Mouse (Mus musculus) stomach, embryonic 14.5 days (tissue): ENCODE results near the gene Ggct. TPM values are rescaled to one million over a fixed set of nuclear protein-coding genes. Genes with fewer than 3 reads are reported as not detected.

ENCODE experiments used
- ATAC-seq: fragments of 200-750 bp; cut with Nextera tagmentation; 2 replicates; pipeline ENCODE4 v1.8.0; 2017; ENCODE audit warnings: low read depth, moderate TSS enrichment; ENCODE audit not compliant: insufficient number of reproducible peaks, insufficient read depth, low FRiP score
- H3K27ac ChIP-seq: fragments of 300-500 bp; sonication (generic); 2 replicates; pipeline ENCODE4 v1.5.1; 2014; ENCODE audit warnings: mild to moderate bottlenecking, low read length, moderate library complexity, mixed read lengths
- H3K27me3 ChIP-seq: fragments of 300-500 bp; sonication (generic); 2 replicates; pipeline ENCODE4 v1.6.1; 2014; ENCODE audit warnings: low read length, control low read depth, mixed read lengths; ENCODE audit not compliant: control insufficient read depth, insufficient read depth
- H3K36me3 ChIP-seq: fragments of 300-500 bp; sonication (generic); 2 replicates; pipeline ENCODE4 v1.6.1; 2014; ENCODE audit warnings: mild to moderate bottlenecking, control low read depth, low read length, moderate library complexity, mixed read lengths; ENCODE audit not compliant: control insufficient read depth, insufficient read depth
- H3K4me1 ChIP-seq: fragments of 300-500 bp; sonication (generic); 2 replicates; pipeline ENCODE4 v1.6.1; 2014; ENCODE audit warnings: low read length, control low read depth, mixed read lengths; ENCODE audit not compliant: control insufficient read depth, insufficient read depth
- H3K4me2 ChIP-seq: fragments of 300-500 bp; sonication (generic); replicated peaks from 2 replicates; pipeline ENCODE4 v1.6.1; 2014; ENCODE audit warnings: low read depth, low read length, control low read depth
- H3K4me3 ChIP-seq: fragments of 300-500 bp; sonication (generic); 2 replicates; pipeline ENCODE4 v1.5.1; 2014; ENCODE audit warnings: low read depth, low read length, control low read depth
- H3K9ac ChIP-seq: fragments of 300-500 bp; sonication (generic); replicated peaks from 2 replicates; pipeline ENCODE4 v1.6.1; 2014; ENCODE audit warnings: low read depth, mild to moderate bottlenecking, control low read depth, low read length, moderate library complexity, mixed read lengths
- H3K9me3 ChIP-seq: fragments of 300-500 bp; sonication (generic); 2 replicates; pipeline ENCODE4 v1.6.1; 2016; ENCODE audit warnings: low read depth, low read length, control low read depth; ENCODE audit not compliant: control insufficient read depth
- WGBS: fragments of 180-500 bp; shearing (Covaris S2); extraction: QIAGEN DNeasy Blood & Tissue Kit; methylation state at CpG from one replicate; pipeline ENCODE4 v1.1.7; 2014; 5-methylcytosine and 5-hydroxymethylcytosine counted together
- polyA plus RNA-seq: library from polyadenylated mRNA; unstranded; fragments of >200 nt; fragmentation: Nextera tagmentation; extraction: Ambion mirVana; gene quantifications from 2 replicates; pipeline ENCODE4 v1.2.1, GENCODE M21; 2014

Gene Ggct
- polyA plus RNA-seq, 1 experiment from 2014 or later = 7.9 TPM

DNA sequence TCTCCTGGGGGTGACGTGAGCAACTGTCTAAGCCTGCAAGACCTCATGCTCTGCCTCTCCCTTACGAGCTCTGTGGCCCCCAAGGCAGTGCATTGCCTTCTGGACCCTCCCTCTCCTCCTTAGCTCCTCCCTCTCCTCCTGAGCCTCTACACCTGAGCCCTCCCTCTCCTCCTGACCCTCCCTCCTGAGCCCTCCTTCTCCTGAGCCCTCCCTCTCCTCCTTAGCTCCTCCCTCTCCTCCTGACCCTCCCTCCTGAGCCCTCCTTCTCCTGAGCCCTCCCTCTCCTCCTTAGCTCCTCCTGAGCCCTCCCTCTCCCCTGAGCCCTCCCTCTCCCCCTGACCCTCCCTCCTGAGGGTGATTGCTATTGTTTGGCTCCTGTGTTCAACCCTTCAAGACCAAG, 25.7 kb upstream of the Ggct start:
- Histone ChIP-seq H3K4me2 (no peak overlapping the region), H3K27ac (no peak overlapping the region), H3K4me3 (no peak overlapping the region), H3K36me3 (no peaks in the 10 kb centered on the region), H3K9ac (no peak overlapping the region), H3K9me3 (no peaks in the 10 kb centered on the region), H3K27me3 (no peaks in the 10 kb centered on the region), H3K4me1 (peaks cover 3% of the 10 kb centered on the region; the same call in 1 of the 2 replicates)
- 50% methylated on average over 2 of the region's 2 CpGs for WGBS
- ATAC-seq = no peak

DNA sequence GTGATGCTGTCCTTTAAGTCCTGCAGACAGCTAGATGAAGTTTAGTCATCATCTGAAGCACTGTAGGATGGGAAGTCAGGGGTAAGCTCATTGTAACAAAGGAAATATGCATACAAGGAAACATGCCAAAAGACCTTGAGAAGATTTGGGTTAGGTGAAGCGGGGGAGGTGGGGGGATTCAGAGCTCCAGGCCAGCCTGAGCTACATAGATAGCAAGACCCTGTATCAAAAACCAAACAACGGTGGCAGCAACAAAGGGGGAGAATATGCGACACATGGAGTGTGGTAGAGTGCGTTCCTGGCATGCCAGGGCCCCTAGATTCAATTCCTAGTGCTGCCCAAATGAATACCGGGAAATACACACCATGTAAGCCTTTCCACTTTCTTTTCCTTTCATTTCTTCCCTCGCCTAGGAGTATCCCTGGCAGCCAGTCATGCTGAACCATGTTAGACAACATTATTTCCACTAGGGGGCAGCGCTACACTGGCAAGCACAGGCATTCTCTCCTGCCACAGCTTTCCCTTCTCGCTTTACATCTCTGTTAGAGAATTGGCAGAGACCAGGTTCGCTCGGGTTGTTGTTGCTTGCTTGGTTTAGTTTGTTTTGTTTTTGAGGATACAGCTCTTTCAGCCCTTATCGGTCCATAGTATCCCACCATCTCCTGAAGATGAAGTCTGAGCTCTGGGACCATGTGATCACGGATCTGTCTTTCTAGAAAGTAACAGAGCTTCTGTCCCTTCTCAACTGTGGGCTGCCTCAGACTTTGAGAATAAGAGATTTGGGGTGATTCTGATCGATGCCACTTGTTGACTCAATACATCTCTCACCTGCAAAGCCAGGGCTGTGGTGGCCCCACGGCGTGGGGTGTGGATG, 24.2 kb upstream of the Ggct start:
- no peak overlapping the region; the same call in 1 of the 2 replicates for H3K4me2 ChIP-seq
- WGBS = 29% methylated on average over 15 of the region's 15 CpGs
- no peak overlapping the region for H3K27ac ChIP-seq
- peaks cover 3% of the 10 kb centered on the region; the same call in 1 of the 2 replicates for H3K4me1 ChIP-seq
- no peaks in the 10 kb centered on the region for H3K9me3 ChIP-seq
- ATAC-seq = peak; percentile 66; the same call in 1 of the 2 replicates
- H3K36me3 ChIP-seq = no peaks in the 10 kb centered on the region
- H3K4me3 ChIP-seq = no peak overlapping the region
- H3K9ac ChIP-seq = no peak overlapping the region
- H3K27me3 ChIP-seq = no peaks in the 10 kb centered on the region

DNA sequence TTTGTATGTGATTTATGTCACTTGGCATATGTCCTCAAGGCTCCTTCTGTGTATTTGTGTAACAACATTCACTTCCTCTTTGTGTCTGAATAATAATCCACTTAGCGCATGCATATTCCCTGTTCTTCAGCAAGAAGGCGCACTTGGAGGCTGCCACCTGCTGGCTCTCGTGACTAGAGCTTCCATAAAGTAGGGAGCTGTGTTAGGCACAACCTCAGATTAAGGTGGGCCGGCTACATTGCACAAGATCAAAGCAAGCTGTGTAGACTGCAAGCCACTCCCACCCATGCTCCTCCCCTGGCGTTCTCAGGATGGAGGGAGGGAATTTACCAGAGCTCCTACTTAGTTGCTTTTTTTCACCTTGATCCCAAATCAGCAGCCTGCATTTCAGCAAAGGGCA, 23.5 kb upstream of the Ggct start:
- no peak overlapping the region for H3K4me3 ChIP-seq
- H3K4me1 ChIP-seq = peaks cover 3% of the 10 kb centered on the region; the same call in 1 of the 2 replicates
- no peaks in the 10 kb centered on the region for H3K9me3 ChIP-seq
- H3K9ac ChIP-seq = no peak overlapping the region
- H3K4me2 ChIP-seq = no peak overlapping the region
- no peaks in the 10 kb centered on the region for H3K36me3 ChIP-seq
- no peak overlapping the region for H3K27ac ChIP-seq
- no peak for ATAC-seq
- H3K27me3 ChIP-seq = no peaks in the 10 kb centered on the region
- 10% methylated on average over 5 of the region's 5 CpGs for WGBS

DNA sequence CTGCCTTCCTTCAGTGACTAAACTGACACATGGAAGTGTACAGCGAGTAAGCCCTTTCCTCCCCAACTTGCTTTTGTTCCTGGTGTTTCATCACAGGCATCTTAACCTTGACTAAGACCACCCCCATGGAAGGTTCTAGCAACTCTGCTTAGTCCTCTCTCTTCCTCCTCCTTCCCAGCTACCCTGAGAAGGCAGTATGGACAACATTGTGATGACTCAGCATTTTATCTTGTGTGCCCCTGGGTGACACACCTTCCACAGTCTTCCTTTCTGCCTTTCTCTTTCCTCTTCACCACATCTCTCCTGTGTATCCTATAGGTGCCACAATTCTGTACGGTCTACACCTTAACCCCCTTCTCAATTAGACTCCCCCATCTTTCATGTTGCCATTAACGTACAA, 21.4 kb upstream of the Ggct start:
- H3K9me3 ChIP-seq = no peaks in the 10 kb centered on the region
- H3K27ac ChIP-seq = no peak overlapping the region
- H3K27me3 ChIP-seq = no peaks in the 10 kb centered on the region
- no peak overlapping the region for H3K4me2 ChIP-seq
- H3K36me3 ChIP-seq = no peaks in the 10 kb centered on the region
- no peak overlapping the region for H3K9ac ChIP-seq
- 86% methylated on average over 3 of the region's 3 CpGs for WGBS
- peaks cover 3% of the 10 kb centered on the region; the same call in 1 of the 2 replicates for H3K4me1 ChIP-seq
- no peak for ATAC-seq
- H3K4me3 ChIP-seq = no peak overlapping the region

DNA sequence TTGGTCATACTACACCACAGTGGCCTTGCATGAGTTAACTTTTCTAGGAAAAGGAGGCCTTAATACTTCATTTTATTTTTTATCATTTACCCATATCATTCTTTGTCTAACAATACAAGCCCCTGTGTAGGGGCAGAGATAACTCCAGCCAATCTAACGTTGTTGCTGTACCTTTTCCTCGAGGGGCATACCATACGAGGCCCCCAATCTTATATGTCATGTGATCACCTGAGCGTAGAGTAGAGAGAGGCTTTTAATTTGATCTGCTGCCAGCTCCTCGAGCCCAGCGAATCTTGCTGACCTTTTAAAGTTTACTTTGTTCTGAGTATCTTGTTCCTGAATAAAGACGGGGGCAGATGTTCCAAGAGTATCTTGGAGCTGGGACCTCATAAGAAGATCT, 19.8 kb upstream of the Ggct start:
- H3K4me3 ChIP-seq = no peak overlapping the region
- no peak overlapping the region for H3K9ac ChIP-seq
- H3K4me2 ChIP-seq = no peak overlapping the region
- no peak overlapping the region for H3K27ac ChIP-seq
- peaks cover 1% of the 10 kb centered on the region; the same call in 1 of the 2 replicates for H3K4me1 ChIP-seq
- ATAC-seq = no peak
- no peaks in the 10 kb centered on the region for H3K27me3 ChIP-seq
- WGBS = 60% methylated on average over 7 of the region's 7 CpGs
- no peaks in the 10 kb centered on the region for H3K9me3 ChIP-seq
- H3K36me3 ChIP-seq = no peaks in the 10 kb centered on the region

DNA sequence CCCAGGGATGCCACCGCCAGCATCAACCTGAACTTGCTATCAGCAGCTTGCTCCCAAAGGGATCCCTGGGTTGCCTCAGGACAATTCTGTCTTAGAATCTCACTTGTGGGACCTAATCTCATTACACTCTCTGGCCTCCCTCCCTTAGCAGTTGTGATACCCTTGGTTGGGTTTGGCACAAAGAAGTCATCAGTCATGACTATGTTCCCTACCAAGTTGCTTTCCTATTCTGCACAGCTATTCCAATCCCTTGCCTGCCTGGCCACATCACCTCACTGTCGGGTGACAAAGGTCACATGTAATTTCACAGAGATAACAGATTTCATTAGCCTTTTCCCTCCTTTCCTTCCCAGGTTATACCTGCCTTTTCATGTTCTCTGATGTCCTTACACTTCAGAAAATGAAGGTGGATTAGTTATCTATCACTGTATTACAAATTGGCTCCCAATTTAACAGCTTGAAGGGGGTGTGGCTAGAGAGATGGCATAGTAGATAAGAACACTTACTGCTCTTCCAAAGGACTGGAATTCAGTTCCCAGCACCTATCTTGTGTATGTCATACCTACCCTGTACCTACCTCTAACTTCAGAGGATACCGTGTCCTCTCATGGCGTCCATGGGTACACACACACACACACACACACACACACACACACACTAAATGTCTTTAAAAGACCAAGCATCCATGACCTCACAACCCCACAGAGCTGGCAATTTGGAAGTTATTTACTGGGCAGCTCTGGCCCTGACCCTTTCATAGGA, 17.8 kb upstream of the Ggct start:
- 64% methylated on average over 4 of the region's 4 CpGs for WGBS
- Histone ChIP-seq H3K27me3 (no peaks in the 10 kb centered on the region), H3K27ac (no peak overlapping the region), H3K4me1 (no peaks in the 10 kb centered on the region), H3K9me3 (no peaks in the 10 kb centered on the region), H3K4me2 (no peak overlapping the region), H3K36me3 (no peaks in the 10 kb centered on the region), H3K4me3 (no peak overlapping the region), H3K9ac (no peak overlapping the region)
- no peak for ATAC-seq

DNA sequence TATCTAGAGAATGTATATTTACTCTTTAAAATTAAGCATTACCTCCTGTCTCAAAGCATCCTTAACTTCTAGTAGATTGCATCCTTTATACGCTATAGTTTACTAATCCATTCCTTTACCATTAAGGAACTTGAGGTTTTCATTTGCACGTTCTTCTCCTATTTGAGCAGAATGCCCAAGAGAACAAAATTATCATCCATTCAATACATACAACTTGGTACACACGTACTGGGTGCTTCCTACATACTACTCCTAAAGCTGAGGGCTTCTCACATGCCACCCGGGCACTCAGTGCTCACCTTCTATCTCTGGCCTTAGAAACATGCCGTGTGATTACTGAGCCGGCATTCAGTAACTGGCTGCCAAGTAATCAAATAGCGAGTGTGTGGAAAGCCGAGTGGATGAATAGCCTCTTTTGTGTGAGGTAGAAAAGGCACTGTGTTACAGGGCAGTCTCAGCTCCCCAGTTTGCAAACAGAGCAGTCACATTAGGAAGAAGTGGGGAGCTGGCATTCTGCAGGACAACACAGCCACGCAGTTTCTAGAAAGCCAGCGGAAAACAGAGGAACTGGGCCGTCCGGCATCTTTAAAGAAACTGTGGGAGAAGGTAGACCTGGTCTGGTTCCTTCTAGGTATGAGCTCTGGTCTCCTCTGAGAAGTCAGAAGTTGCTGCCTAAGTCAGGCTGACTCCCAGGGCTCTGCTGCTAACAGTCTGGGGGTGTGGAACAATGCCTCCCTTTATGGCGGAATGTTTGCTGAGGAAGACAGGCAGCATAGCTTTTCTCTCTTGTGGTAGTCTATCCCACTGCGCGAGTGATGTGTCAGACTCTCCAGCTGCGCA, 16.9 kb upstream of the Ggct start:
- Histone ChIP-seq H3K4me3 (no peak overlapping the region), H3K27me3 (no peaks in the 10 kb centered on the region), H3K4me2 (peak overlapping the region; percentile 22; the same call in 1 of the 2 replicates), H3K27ac (peak overlapping the region; percentile 61; the same call in 1 of the 2 replicates), H3K9ac (no peak overlapping the region), H3K9me3 (no peaks in the 10 kb centered on the region), H3K36me3 (no peaks in the 10 kb centered on the region), H3K4me1 (no peaks in the 10 kb centered on the region)
- 36% methylated on average over 16 of the region's 16 CpGs for WGBS
- peak; percentile 74 for ATAC-seq

DNA sequence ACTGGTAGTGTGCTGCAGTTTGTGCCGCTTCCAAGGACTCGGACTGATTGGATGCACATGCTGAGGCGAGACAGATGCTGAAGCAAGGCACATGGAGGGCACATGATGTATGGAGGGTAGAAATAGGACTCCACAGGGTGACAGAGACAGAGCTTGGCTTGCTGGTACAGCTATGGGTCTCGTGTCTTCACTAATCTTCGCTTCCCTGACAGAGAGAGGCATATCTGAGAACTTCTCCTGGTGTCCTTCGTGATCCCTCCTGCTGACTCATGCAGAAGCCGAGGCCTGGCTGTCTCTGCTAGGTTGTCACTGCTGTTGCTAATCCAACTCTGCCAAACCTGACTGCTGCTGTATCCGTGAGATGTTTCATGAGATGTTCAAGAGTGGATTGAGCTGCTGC, 15.7 kb upstream of the Ggct start:
- H3K27me3 ChIP-seq = no peaks in the 10 kb centered on the region
- H3K36me3 ChIP-seq = no peaks in the 10 kb centered on the region
- H3K4me2 ChIP-seq = no peak overlapping the region
- 89% methylated on average over 8 of the region's 8 CpGs for WGBS
- no peak overlapping the region for H3K27ac ChIP-seq
- no peaks in the 10 kb centered on the region for H3K4me1 ChIP-seq
- no peaks in the 10 kb centered on the region for H3K9me3 ChIP-seq
- ATAC-seq = no peak
- H3K4me3 ChIP-seq = no peak overlapping the region
- no peak overlapping the region for H3K9ac ChIP-seq
